Mouse (Mus musculus) liver, embryonic 13.5 days (tissue): ENCODE measurements around the gene Arsg. TPM values are rescaled to one million over a fixed set of nuclear protein-coding genes. Genes with fewer than 3 reads are reported as not detected.
A peak's percentile ranks its signal among the peaks of the same experiment; 100 is the strongest.

Experiments
- ATAC-seq: fragments of 200-750 bp; cut with Nextera tagmentation; 2 replicates; pipeline ENCODE4 v1.8.0; 2017; ENCODE audit warnings: low read depth, mild to moderate bottlenecking, moderate number of reproducible peaks, moderate library complexity
- DNase-seq: peaks from one replicate; pipeline ENCODE4 v3.0.0; 2022
- H3K27ac ChIP-seq: fragments of 300-500 bp; sonication (generic); 2 replicates; pipeline ENCODE4 v1.5.1; 2015; ENCODE audit warnings: moderate library complexity, mild to moderate bottlenecking, inconsistent platforms
- H3K27me3 ChIP-seq: fragments of 300-500 bp; sonication (generic); 2 replicates; pipeline ENCODE4 v1.6.1; 2015; ENCODE audit warnings: mild to moderate bottlenecking, inconsistent platforms
- H3K36me3 ChIP-seq: fragments of 300-500 bp; sonication (generic); 2 replicates; pipeline ENCODE4 v1.6.1; 2015; ENCODE audit warnings: mild to moderate bottlenecking, inconsistent platforms
- H3K4me1 ChIP-seq: fragments of 300-500 bp; sonication (generic); replicated peaks from 2 replicates; pipeline ENCODE4 v1.6.1; 2015; ENCODE audit warnings: inconsistent platforms
- H3K4me2 ChIP-seq: fragments of 300-500 bp; sonication (generic); 2 replicates; pipeline ENCODE4 v1.6.1; 2015; ENCODE audit warnings: inconsistent platforms, mild to moderate bottlenecking, moderate library complexity
- H3K4me3 ChIP-seq: fragments of 300-500 bp; sonication (generic); replicated peaks from 2 replicates; pipeline ENCODE4 v1.5.1; 2015; ENCODE audit warnings: mild to moderate bottlenecking, inconsistent platforms
- H3K9ac ChIP-seq: fragments of 300-500 bp; sonication (generic); 2 replicates; pipeline ENCODE4 v1.6.1; 2015; ENCODE audit warnings: mild to moderate bottlenecking, inconsistent platforms
- H3K9me3 ChIP-seq: fragments of 300-500 bp; sonication (generic); replicated peaks from 2 replicates; pipeline ENCODE4 v1.6.1; 2016; ENCODE audit warnings: inconsistent platforms
- WGBS: fragments of 180-500 bp; shearing (Covaris S2); methylation state at CpG from one replicate; pipeline ENCODE4 v1.1.7; 2015; ENCODE audit not compliant: insufficient replicate concordance; 5-methylcytosine and 5-hydroxymethylcytosine counted together
- polyA plus RNA-seq: library from polyadenylated mRNA; unstranded; fragments of >200 nt; fragmentation: Nextera tagmentation; extraction: Ambion mirVana; gene quantifications from 2 replicates; pipeline ENCODE4 v1.2.1, GENCODE M21; 2015

The Arsg gene
- polyA plus RNA-seq, 1 experiment from 2014 or later, result 2.8 TPM

DNA sequence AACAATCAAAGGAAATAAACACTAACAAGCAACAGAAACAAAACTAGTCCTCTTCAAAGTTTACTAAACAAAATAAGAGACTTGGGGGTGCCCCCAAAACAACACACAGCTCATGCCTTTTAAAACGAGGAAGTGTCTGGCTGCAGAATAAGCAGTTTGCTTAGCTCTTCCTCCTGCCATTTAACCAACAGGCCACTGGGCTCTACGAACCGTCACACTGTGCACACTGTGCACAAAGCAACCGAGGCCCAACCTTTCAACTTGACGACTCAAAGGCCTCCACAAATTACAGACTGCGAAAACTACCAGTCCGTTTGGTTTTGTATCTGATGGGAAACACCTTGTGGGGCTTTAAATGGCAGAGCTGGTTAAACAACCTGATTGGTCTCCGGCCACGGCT lies 3.0 kb upstream of the Arsg start:
- 20% methylated on average over 9 of the region's 9 CpGs for WGBS
- ATAC-seq (no peak), DNase-seq (peak; percentile 28)
- H3K27ac ChIP-seq, result peak overlapping the region; percentile 97
- peaks cover 74% of the 10 kb centered on the region for H3K4me1 ChIP-seq
- H3K9me3 ChIP-seq, result no peaks in the 10 kb centered on the region
- peak overlapping the region; percentile 98 for H3K9ac ChIP-seq
- peak overlapping the region; percentile 96 for H3K4me2 ChIP-seq
- H3K4me3 ChIP-seq, result peak overlapping the region; percentile 86
- H3K36me3 ChIP-seq, result peaks cover 37% of the 10 kb centered on the region
- H3K27me3 ChIP-seq, result no peaks in the 10 kb centered on the region

DNA sequence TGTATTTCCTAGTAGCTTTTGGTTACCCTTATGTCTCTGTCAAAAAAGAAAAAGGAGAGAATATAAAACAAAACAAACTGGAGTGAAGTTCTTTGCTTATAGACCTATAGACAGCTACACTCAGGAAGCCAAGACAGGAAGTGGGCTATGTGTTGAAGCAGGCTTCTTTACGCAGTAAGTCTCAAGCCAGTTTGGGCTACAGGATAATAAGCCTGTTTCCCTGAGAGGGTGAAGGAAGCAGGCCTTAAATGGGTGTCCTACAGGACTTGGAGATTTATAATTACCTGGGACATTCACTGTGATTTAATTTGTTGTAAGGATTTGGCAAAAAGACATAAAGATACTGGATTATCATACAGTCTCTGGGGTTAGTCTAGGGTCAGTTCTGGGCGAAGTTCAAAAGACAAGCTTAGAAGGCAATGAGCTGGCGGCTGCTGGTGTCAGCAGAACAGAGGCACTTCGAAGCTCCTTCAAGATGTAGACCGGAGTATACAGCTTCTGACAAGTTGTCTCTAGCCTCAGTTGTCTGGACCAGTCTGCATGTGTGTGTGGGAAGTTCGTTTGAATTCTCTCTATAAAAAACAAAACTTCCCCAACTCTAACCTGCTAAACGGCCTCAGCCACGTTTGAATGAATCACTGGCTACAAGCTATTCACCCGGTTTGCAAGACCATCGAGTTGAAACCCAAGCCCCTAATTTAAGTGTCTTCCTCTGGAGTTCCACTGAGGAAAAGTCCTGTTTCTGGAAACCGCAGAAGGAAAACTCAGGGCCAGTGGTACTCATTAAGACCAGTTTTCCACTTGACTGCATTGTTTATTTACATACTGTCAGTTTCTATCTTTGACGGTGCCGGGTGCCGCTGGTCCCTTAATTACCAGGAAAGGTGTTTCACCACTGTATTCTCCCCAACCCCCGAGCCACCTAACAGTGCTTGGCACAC lies 2.0 kb upstream of the Arsg start:
- Histone ChIP-seq H3K9me3 (no peaks in the 10 kb centered on the region), H3K4me2 (peak overlapping the region; percentile 96), H3K27me3 (no peaks in the 10 kb centered on the region), H3K36me3 (peaks cover 31% of the 10 kb centered on the region), H3K9ac (peak overlapping the region; percentile 98), H3K4me1 (peaks cover 76% of the 10 kb centered on the region), H3K27ac (peak overlapping the region; percentile 97), H3K4me3 (peak overlapping the region; percentile 86)
- ATAC-seq (no peak), DNase-seq (peak; percentile 22)
- WGBS, result 12% methylated on average over 15 of the region's 15 CpGs

DNA sequence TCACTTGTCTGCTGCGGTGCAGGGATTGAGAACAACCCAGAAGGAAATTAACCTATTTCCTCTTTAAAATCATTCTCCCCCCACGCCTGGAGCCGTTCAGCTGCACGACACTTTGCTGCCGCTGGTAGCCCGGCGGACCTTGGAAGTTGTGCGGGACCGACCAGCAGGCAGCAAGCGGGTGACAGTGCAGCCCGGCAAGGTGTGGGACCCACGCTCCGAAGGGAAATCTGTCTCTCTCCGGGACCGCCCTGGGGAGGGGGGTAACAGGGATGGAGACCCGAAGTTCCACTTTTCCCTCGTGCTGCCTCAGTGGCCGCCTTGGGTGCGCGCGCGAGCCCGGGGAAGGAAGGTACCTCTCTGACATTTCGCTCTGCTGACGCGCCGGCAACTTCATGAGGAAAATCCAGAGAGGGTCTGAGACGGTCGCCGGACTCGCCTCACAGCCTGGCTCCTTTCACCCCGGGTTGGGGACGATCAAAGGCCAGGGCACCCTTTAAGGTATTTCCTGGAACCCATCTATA lies 943 bp upstream of the Arsg start:
- DNase-seq, result peak; percentile 53
- peak overlapping the region; percentile 96 for H3K4me2 ChIP-seq
- ATAC-seq, result no peak
- H3K9ac ChIP-seq, result peak overlapping the region; percentile 98
- H3K27ac ChIP-seq, result peak overlapping the region; percentile 97
- no peaks in the 10 kb centered on the region for H3K27me3 ChIP-seq
- H3K4me1 ChIP-seq, result peaks cover 78% of the 10 kb centered on the region
- H3K36me3 ChIP-seq, result peaks cover 22% of the 10 kb centered on the region
- no peaks in the 10 kb centered on the region for H3K9me3 ChIP-seq
- H3K4me3 ChIP-seq, result peak overlapping the region; percentile 86
- under 1% methylated on average over 33 of the region's 33 CpGs for WGBS

DNA sequence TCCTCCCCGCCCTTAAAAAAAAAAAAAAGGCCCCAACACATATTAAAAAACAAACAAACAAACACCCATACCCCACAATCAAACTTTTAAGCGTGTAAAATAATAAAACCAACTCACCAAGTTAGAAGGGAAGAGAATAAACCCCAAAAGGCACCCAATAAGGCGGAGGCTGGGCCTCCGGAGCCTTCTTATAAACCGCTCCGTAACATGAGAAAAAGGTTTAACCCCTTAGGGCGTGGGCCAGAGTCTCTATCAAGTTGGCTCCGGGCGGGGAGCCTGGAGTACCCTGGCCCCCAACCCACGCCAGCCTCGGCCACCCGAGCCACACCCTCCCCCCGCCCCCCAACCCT lies 378 bp upstream of the Arsg start:
- H3K36me3 ChIP-seq, result peaks cover 16% of the 10 kb centered on the region
- no peak for ATAC-seq
- H3K27me3 ChIP-seq, result no peaks in the 10 kb centered on the region
- H3K9me3 ChIP-seq, result no peaks in the 10 kb centered on the region
- H3K4me1 ChIP-seq, result peaks cover 77% of the 10 kb centered on the region
- peak overlapping the region; percentile 86 for H3K4me3 ChIP-seq
- peak overlapping the region; percentile 98 for H3K9ac ChIP-seq
- peak overlapping the region; percentile 96 for H3K4me2 ChIP-seq
- WGBS, result under 1% methylated on average over 12 of the region's 13 CpGs
- peak overlapping the region; percentile 97 for H3K27ac ChIP-seq
- no peak for DNase-seq

DNA sequence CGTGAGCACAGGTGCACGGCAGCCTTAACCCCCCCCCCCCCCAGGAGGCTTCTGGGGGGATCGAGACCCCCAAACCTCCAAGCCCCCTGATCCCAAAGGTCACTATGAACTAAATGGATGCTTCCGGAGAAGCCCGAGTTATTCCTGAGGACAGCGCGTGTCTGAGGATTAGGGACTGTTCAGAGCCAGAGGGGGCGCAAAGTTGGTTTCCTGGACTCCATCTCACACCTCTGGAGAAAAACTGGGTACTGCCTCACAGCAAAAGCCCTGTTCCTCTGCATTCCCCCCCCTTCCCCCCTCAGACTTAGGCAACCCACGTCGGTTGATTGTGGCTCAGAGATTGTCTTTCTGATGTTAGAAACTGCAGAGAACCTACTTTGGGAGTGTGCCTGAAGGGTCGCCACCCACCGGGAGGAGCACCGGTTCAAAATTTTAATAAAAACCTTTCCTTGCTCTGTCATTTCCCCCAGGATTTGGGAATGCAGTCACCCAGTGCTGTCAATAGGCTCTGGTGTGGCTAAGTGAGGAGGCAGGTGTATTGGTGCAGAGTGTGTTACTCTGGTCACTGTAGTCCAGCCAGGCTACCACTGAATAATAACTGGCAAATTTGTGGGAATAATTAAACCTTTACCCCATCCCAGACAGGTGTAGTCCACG lies 1.0 kb downstream of the Arsg start:
- H3K4me1 ChIP-seq, result peaks cover 76% of the 10 kb centered on the region
- DNase-seq (no peak), ATAC-seq (no peak)
- H3K4me2 ChIP-seq, result peak overlapping the region; percentile 96
- no peaks in the 10 kb centered on the region for H3K27me3 ChIP-seq
- H3K9me3 ChIP-seq, result no peaks in the 10 kb centered on the region
- peak overlapping the region; percentile 97 for H3K27ac ChIP-seq
- peak overlapping the region; percentile 98 for H3K9ac ChIP-seq
- H3K36me3 ChIP-seq, result peaks cover 4% of the 10 kb centered on the region
- 7% methylated on average over 14 of the region's 14 CpGs for WGBS
- H3K4me3 ChIP-seq, result peak overlapping the region; percentile 86

DNA sequence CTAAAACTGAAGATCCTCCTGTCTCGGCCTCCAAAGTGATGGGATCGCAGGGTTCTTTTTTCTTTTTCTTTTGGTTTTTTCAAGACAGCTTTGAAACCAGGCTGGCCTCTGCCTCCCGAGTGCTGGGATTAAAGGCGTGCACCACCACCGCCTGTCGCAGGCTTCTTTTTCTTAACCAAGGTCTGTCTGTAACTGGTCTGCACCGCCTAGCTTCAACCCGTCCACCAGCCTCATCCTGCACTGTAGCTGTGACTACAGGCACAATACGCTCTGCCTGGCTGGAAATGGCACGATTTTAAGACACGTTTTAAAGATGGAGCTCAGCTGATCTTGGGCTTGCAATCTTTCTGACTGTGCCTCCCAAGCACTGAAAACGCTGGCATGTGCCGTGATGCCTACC lies 1.7 kb downstream of the Arsg start:
- Histone ChIP-seq H3K4me3 (no peak overlapping the region), H3K9ac (peak overlapping the region; percentile 98), H3K27me3 (no peaks in the 10 kb centered on the region), H3K4me1 (peaks cover 76% of the 10 kb centered on the region), H3K9me3 (no peaks in the 10 kb centered on the region), H3K4me2 (peak overlapping the region; percentile 96), H3K27ac (peak overlapping the region; percentile 97; the same call in 1 of the 2 replicates), H3K36me3 (no peaks in the 10 kb centered on the region)
- ATAC-seq (no peak), DNase-seq (no peak)
- 70% methylated on average over 13 of the region's 13 CpGs for WGBS

DNA sequence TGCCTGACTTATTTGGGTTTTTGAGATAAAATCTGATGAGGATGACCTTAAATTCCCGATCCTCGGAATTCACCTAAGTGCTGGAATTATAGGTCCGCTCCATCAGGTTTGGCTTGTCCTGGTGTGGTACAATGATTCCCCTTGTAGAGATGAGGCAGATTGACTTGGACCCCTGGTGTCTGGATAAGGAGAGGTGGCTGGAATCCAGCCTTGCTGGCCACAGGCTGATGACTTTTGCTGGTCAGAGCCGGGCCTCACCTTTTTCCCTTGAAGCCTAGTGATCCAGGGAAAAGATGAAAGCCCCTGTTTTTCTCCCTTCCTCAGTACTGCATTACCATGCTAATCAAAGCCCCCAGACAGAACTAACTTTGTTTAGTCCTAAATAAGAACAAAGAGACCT lies 2.5 kb downstream of the Arsg start:
- Histone ChIP-seq H3K27ac (peak overlapping the region; percentile 71; the same call in 1 of the 2 replicates), H3K4me3 (no peak overlapping the region), H3K9me3 (no peaks in the 10 kb centered on the region), H3K27me3 (no peaks in the 10 kb centered on the region), H3K4me1 (peaks cover 76% of the 10 kb centered on the region), H3K36me3 (no peaks in the 10 kb centered on the region), H3K4me2 (no peak overlapping the region), H3K9ac (peak overlapping the region; percentile 24; the same call in 1 of the 2 replicates)
- DNase-seq, result no peak
- ATAC-seq, result no peak
- WGBS, result 82% methylated on average over 4 of the region's 4 CpGs

DNA sequence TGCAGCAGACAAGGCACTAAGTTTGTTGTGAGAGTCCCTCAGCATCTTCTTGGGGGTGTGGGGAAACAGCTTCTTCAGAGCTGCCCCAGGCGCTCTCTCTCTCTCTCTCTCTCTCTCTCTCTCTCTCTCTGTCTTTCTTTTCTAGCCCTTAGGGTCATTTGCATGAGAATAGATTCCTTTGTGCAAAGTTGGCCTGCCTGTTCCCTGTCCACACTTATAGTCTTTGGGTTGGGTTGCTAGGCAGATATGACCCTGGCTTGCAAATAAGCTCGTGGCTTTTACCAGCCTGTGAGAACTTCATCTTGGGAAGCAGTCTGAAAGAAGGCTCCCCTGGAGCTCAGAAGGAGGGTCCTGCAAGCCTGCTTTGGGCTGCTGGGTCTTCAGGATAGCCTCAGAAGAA lies 3.1 kb downstream of the Arsg start:
- H3K27me3 ChIP-seq, result no peaks in the 10 kb centered on the region
- ATAC-seq (no peak), DNase-seq (no peak)
- H3K36me3 ChIP-seq, result no peaks in the 10 kb centered on the region
- 44% methylated on average over 2 of the region's 2 CpGs for WGBS
- peak overlapping the region; percentile 71 for H3K27ac ChIP-seq
- peaks cover 76% of the 10 kb centered on the region for H3K4me1 ChIP-seq
- no peak overlapping the region for H3K4me3 ChIP-seq
- peak overlapping the region; percentile 24 for H3K9ac ChIP-seq
- H3K9me3 ChIP-seq, result no peaks in the 10 kb centered on the region
- H3K4me2 ChIP-seq, result 0 out of 2 replicates have a peak overlapping the region, but pooled peaks have one; percentile 9

DNA sequence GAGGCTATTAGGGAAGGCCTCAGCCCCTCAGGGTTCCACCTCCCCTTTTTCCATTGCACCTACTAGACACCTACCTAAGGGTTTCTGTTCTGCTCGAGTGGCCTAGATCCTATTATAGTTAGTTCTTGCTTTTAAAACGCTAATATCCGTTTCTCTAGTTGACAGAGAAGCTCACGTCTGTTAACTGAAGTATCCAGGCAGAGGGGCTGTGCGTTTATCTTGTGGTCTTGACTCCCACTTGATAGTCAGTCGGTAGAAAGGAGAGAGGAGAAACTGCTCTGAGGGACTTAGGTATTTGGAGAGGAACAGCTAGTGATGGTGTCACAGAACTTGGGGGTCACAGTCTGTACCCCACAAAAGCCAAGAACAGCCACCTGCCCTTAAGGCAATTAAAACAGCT lies 3.5 kb downstream of the Arsg start:
- Histone ChIP-seq H3K4me2 (0 out of 2 replicates have a peak overlapping the region, but pooled peaks have one; percentile 9), H3K9me3 (no peaks in the 10 kb centered on the region), H3K9ac (peak overlapping the region; percentile 24; the same call in 1 of the 2 replicates), H3K4me3 (no peak overlapping the region), H3K27me3 (no peaks in the 10 kb centered on the region), H3K27ac (peak overlapping the region; percentile 71), H3K4me1 (peaks cover 72% of the 10 kb centered on the region), H3K36me3 (no peaks in the 10 kb centered on the region)
- 18% methylated on average over 6 of the region's 6 CpGs for WGBS
- DNase-seq, result no peak
- no peak for ATAC-seq

DNA sequence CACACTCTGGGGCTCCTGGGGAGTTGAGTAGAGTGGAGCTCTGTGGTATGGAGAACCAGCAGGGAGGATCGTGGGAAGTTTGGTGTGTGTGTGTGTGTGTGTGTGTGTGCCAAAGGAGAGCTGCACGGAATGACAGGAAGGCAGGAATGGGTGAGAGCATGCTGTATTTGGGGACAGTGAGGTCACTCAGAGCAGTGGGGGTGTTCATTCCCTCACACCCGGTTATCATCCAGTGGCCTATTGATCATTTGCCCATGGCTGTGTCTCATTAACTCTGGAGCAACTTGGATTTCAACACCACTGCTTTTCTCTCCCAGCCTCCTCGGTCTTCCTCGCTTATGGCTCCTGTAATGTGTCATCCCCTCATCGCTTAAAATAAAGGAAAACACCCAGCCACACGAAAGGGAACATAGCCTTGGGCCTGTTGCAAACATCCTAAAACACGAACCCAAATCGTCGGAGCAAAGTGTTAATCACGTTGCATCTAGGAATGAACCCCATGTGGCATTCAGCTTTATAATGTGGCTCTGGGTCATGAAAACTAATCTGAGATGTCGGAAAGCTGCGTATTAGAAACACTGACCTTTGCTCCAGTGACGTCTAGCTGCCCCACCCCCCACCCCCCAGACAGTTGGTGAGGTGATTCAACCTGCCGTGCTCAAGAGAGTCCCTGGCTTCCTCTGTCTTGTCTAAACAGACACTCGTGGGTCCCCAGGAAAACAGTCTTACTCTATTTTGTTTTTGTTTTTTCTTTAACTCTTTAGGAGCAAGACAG lies 4.6 kb downstream of the Arsg start:
- peak overlapping the region; percentile 71 for H3K27ac ChIP-seq
- 64% methylated on average over 16 of the region's 16 CpGs for WGBS
- no peaks in the 10 kb centered on the region for H3K9me3 ChIP-seq
- 0 out of 2 replicates have a peak overlapping the region, but pooled peaks have one; percentile 1 for H3K4me2 ChIP-seq
- ATAC-seq, result no peak
- peak overlapping the region; percentile 48; the same call in 1 of the 2 replicates for H3K9ac ChIP-seq
- no peaks in the 10 kb centered on the region for H3K27me3 ChIP-seq
- no peak for DNase-seq
- peaks cover 71% of the 10 kb centered on the region for H3K4me1 ChIP-seq
- H3K36me3 ChIP-seq, result no peaks in the 10 kb centered on the region
- no peak overlapping the region for H3K4me3 ChIP-seq
